8 mouse cellular contexts compared by ENCODE assay signal in genomic region chr2:90677007-90677406, GRCm38 (mm10). TPM values are rescaled to one million over a fixed set of nuclear protein-coding genes. Genes with fewer than 3 reads are reported as not detected.
DNase-seq lines count a peak whose midpoint lies in the region; ATAC-seq and TF ChIP-seq lines count a peak whose summit lies in the region.

Nup160 (plus strand) TSS chr2:90677215.

- no peak for DNase-seq in heart, adult 18-20 months
- no peak for DNase-seq in heart, adult 9 months (ENCODE audit: low spot score in 2 of 2)
- DNase-seq in cerebellum, adult 9-11 months: no peak
- no peak for DNase-seq in cerebellum, adult 11-12 months

- WGBS in hindbrain, embryonic 16.5 days: 71% methylated on average over 8 of the region's 8 CpGs

- no peaks in the 10 kb centered on the region for H3K4me1 ChIP-seq in ES-Bruce4 (ENCODE audit: control insufficient read depth, insufficient read depth, low read length)
- peaks cover 15% of the 10 kb centered on the region for H3K4me1 ChIP-seq in hindbrain, embryonic 16.5 days (ENCODE audit: control insufficient read depth, insufficient read depth, low read depth, low read length)

- H3K9me3 ChIP-seq in ES-Bruce4 (replicated peaks; ENCODE audit: control insufficient read depth, insufficient read depth, low read length, poor library complexity, severe bottlenecking): no peaks in the 10 kb centered on the region
- no peaks in the 10 kb centered on the region for H3K9me3 ChIP-seq in hindbrain, embryonic 16.5 days (ENCODE audit: control insufficient read depth, low read length)

- no peak for TF ChIP-seq EP300 in ES-Bruce4 (IDR thresholded peaks at IDR 0.05; ENCODE audit: insufficient read depth, low read depth, low read length)

- no peak for ATAC-seq in erythroid progenitor cell, adult 5-6 weeks (replicated peaks; ENCODE audit: low FRiP score, poor library complexity, severe bottlenecking)
- ATAC-seq in hindbrain, embryonic 16.5 days: no peak
- no peak for ATAC-seq in megakaryocyte progenitor cell, adult 5-6 weeks (replicated peaks; ENCODE audit: poor library complexity)

- peaks cover 10% of the 10 kb centered on the region for H3K36me3 ChIP-seq in ES-Bruce4 (ENCODE audit: control insufficient read depth, insufficient read depth, low read length, poor library complexity, severe bottlenecking)
- no peaks in the 10 kb centered on the region for H3K36me3 ChIP-seq in hindbrain, embryonic 16.5 days (ENCODE audit: control insufficient read depth, insufficient read depth, low read length)

- no peaks in the 10 kb centered on the region; the same call in 1 of the 2 replicates for H3K27me3 ChIP-seq in ES-Bruce4 (ENCODE audit: control insufficient read depth, insufficient read depth, low read length, poor library complexity, severe bottlenecking)
- no peaks in the 10 kb centered on the region for H3K27me3 ChIP-seq in hindbrain, embryonic 16.5 days (replicated peaks; ENCODE audit: control insufficient read depth, insufficient read depth, low read length)

- no peak for TF ChIP-seq CTCF in ES-Bruce4 (IDR thresholded peaks at IDR 0.05; ENCODE audit: low read depth, low read length)

- no peak for TF ChIP-seq POLR2A in ES-Bruce4 (IDR thresholded peaks at IDR 0.05; ENCODE audit: insufficient read depth, low read length)

- H3K4me2 ChIP-seq in hindbrain, embryonic 16.5 days (ENCODE audit: low read length): no peak within 1 kb of the TSS

- H3K27ac ChIP-seq in ES-Bruce4 (ENCODE audit: insufficient read depth, low read length): no peak within 1 kb of the TSS
- no peak within 1 kb of the TSS for H3K27ac ChIP-seq in hindbrain, embryonic 16.5 days (ENCODE audit: low read depth, low read length)

- H3K4me3 ChIP-seq in ES-Bruce4 (ENCODE audit: low read depth, low read length): no peak within 1 kb of the TSS
- no peak within 1 kb of the TSS for H3K4me3 ChIP-seq in hindbrain, embryonic 16.5 days (ENCODE audit: low read length)

- H3K9ac ChIP-seq in ES-Bruce4 (ENCODE audit: low read depth, poor library complexity, severe bottlenecking): no peak within 1 kb of the TSS
- H3K9ac ChIP-seq in hindbrain, embryonic 16.5 days (ENCODE audit: low read depth, low read length): no peak within 1 kb of the TSS

RNA-seq across cellular contexts. Expression of gene Nup160, which starts in this region (rescaled TPM):
- total RNA-seq in heart, adult 18-20 months (2021): 10 to 100 TPM; 13.1 to 18.0 TPM
- polyA plus RNA-seq in ES-Bruce4 (2011; ENCODE audit: insufficient read depth, insufficient read length, low read depth, missing spikeins): 133 TPM in 2 replicates
- 103 and 115 TPM in 2 replicates for total RNA-seq in erythroid progenitor cell, adult 5-6 weeks (2015; ENCODE audit: low replicate concordance)
- total RNA-seq in erythroid progenitor cell, adult 5-6 weeks (2017; ENCODE audit: low replicate concordance): 91.8 and 101 TPM in 2 replicates
- 19.8 and 23.0 TPM in 2 replicates for polyA plus RNA-seq in hindbrain, embryonic 16.5 days (2015; fragmentation: Nextera tagmentation; extraction: Ambion mirVana)
- 79.3 and 81.3 TPM in 2 replicates for total RNA-seq in megakaryocyte progenitor cell, adult 5-6 weeks (2015)
- total RNA-seq in megakaryocyte progenitor cell, adult 5-6 weeks (2017): 50.9 and 61.7 TPM in 2 replicates
